In the genomic region with DNA sequence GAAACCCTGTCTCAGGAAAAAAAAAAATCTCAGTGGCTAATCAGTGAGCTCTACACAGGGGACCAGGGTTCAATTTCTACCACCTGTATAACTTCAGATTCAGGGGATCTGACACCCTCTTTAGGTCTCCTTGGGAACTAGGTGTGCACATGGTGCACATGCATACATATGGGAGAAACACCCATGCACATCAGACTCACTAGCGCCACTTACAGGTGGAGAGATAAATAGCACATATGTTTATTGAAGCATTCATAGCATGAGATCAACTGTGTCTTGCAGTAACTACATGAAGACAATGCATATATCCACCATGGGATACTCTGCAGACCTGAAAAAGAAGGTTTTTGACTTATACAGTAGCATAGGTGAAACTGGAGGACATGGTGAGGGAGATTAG, we compare ENCODE assay signal across 11 mouse cellular contexts. TPM values are rescaled to one million over a fixed set of nuclear protein-coding genes. Genes with fewer than 3 reads are reported as not detected.
DNase-seq lines count a peak whose midpoint lies in the region; ATAC-seq and TF ChIP-seq lines count a peak whose summit lies in the region.
"Had no signal": no experiment of that assay in that cellular context is flagged by ENCODE, and none has a peak within 500 bp of the region (broad histone marks: within the 10 kb centered on the region; RNA-seq: fewer than 3 reads in every experiment).

No protein-coding gene starts in this region.

- H3K4me3 ChIP-seq in forebrain, postnatal 0 days (ENCODE audit: low read depth, low read length): no peak overlapping the region
- H3K4me3 ChIP-seq in forebrain, embryonic 11.5 days (ENCODE audit: low read depth, low read length): no peak overlapping the region
- no peak overlapping the region for H3K4me3 ChIP-seq in limb, embryonic 10.5 days

- H3K9me3 ChIP-seq in forebrain, postnatal 0 days (ENCODE audit: low read length): no peaks in the 10 kb centered on the region
- no peaks in the 10 kb centered on the region for H3K9me3 ChIP-seq in forebrain, embryonic 11.5 days (ENCODE audit: control insufficient read depth, low read length)
- no peaks in the 10 kb centered on the region for H3K9me3 ChIP-seq in limb, embryonic 10.5 days (replicated peaks)

- no peak for ATAC-seq in forebrain, postnatal 0 days
- ATAC-seq in forebrain, embryonic 11.5 days (replicated peaks; ENCODE audit: low FRiP score): no peak

- DNase-seq in forebrain, postnatal 0 days: no peak
- DNase-seq in forebrain, embryonic 11.5 days (ENCODE audit: low spot score): no peak
- peak; percentile 33 for DNase-seq in lung, postnatal 36 days
- no peak for DNase-seq in lung, adult 18-20 months
- DNase-seq in ZHBTc4 (ENCODE audit: low read depth, low spot score): peak; percentile 79
- DNase-seq in retina, embryonic 14.5 days (ENCODE audit: low spot score): peak; percentile 25
- DNase-seq in gastrocnemius, postnatal 25 days: no peak
- DNase-seq in limb, embryonic 10.5 days (ENCODE audit: low spot score): no peak
- DNase-seq: adrenal gland, postnatal 14 days; cerebellum, adult 9-11 months; kidney, adult 8-10 months had no signal

- H3K36me3 ChIP-seq in forebrain, postnatal 0 days (ENCODE audit: insufficient read depth): no peaks in the 10 kb centered on the region
- H3K36me3 ChIP-seq in forebrain, embryonic 11.5 days (ENCODE audit: control insufficient read depth, insufficient read depth, low read length): no peaks in the 10 kb centered on the region; the same call in 1 of the 2 replicates
- peaks cover 29% of the 10 kb centered on the region for H3K36me3 ChIP-seq in limb, embryonic 10.5 days

- no peaks in the 10 kb centered on the region for H3K27me3 ChIP-seq in forebrain, postnatal 0 days (ENCODE audit: insufficient read depth, low read length)
- H3K27me3 ChIP-seq in forebrain, embryonic 11.5 days (ENCODE audit: control insufficient read depth, insufficient read depth, low read length): no peaks in the 10 kb centered on the region
- H3K27me3 ChIP-seq in limb, embryonic 10.5 days (ENCODE audit: low read depth, poor library complexity, severe bottlenecking): no peaks in the 10 kb centered on the region

- 88% methylated on average over 1 of the region's 1 CpGs for WGBS in forebrain, postnatal 0 days
- WGBS in forebrain, embryonic 11.5 days: 86% methylated on average over 1 of the region's 1 CpGs
- WGBS in limb, embryonic 10.5 days: 84% methylated on average over 1 of the region's 1 CpGs

- no peaks in the 10 kb centered on the region for H3K4me1 ChIP-seq in forebrain, postnatal 0 days (ENCODE audit: insufficient read depth)
- H3K4me1 ChIP-seq in forebrain, embryonic 11.5 days (replicated peaks; ENCODE audit: control insufficient read depth, insufficient read depth, low read length): no peaks in the 10 kb centered on the region
- no peaks in the 10 kb centered on the region for H3K4me1 ChIP-seq in limb, embryonic 10.5 days

- TF ChIP-seq CTCF in forebrain, postnatal 0 days (IDR thresholded peaks at IDR 0.05; ENCODE audit: low read depth): 0 out of 2 replicates have a peak, but pooled peaks have one; percentile 32

- H3K9ac ChIP-seq in forebrain, postnatal 0 days: no peak overlapping the region
- H3K9ac ChIP-seq in forebrain, embryonic 11.5 days (ENCODE audit: low read length): no peak overlapping the region

- no peak overlapping the region for H3K4me2 ChIP-seq in forebrain, postnatal 0 days (ENCODE audit: low read depth)
- H3K4me2 ChIP-seq in forebrain, embryonic 11.5 days (ENCODE audit: low read depth, low read length, severe bottlenecking): no peak overlapping the region

- H3K27ac ChIP-seq in forebrain, postnatal 0 days (ENCODE audit: low read depth, low read length): no peak overlapping the region
- no peak overlapping the region for H3K27ac ChIP-seq in forebrain, embryonic 11.5 days (ENCODE audit: low read depth, low read length)
- no peak overlapping the region for H3K27ac ChIP-seq in limb, embryonic 10.5 days

RNA-seq across cellular contexts. Expression of gene Clint1, which starts 21.8 kb away (rescaled TPM):
- 24.7 and 32.8 TPM in 2 replicates for total RNA-seq in forebrain, postnatal 0 days (2014; rRNA removed)
- polyA plus RNA-seq in forebrain, postnatal 0 days (2015; fragmentation: Nextera tagmentation; extraction: Ambion mirVana): 19.4 and 28.8 TPM in 2 replicates
- polyA plus RNA-seq in forebrain, embryonic 11.5 days (2014; fragmentation: Nextera tagmentation; extraction: Ambion mirVana): 64.0 and 67.2 TPM in 2 replicates
- total RNA-seq in gastrocnemius, postnatal 25 days (2021): 10 to 100 TPM; 27.8 to 35.3 TPM
- 73.0 and 81.5 TPM in 2 replicates for polyA plus RNA-seq in limb, embryonic 10.5 days (2016; fragmentation: Nextera tagmentation; extraction: Ambion mirVana)

Comparison
In these comparisons a context has a peak if more than half of its experiments do, and no peak if none do; other contexts are left out.
1. DNase-seq: peak in lung, postnatal 36 days (single experiment), ZHBTc4 (single experiment) and retina, embryonic 14.5 days (single experiment); none in forebrain, postnatal 0 days (single experiment), forebrain, embryonic 11.5 days (single experiment), lung, adult 18-20 months (0 of 2), gastrocnemius, postnatal 25 days (single experiment) and limb, embryonic 10.5 days (single experiment).